Mouse (Mus musculus) ES-Bruce4 (cell line): Measurements from ENCODE around the gene Rhof. TPM values are rescaled to one million over a fixed set of nuclear protein-coding genes. Genes with fewer than 3 reads are reported as not detected.

ENCODE experiments used
- H3K27ac ChIP-seq: 2 replicates; pipeline ENCODE4 v1.5.1; 2012; ENCODE audit warnings: low read length, inconsistent platforms; ENCODE audit not compliant: insufficient read depth
- H3K27me3 ChIP-seq: 2 replicates; pipeline ENCODE4 v1.6.1; 2012; ENCODE audit warnings: mild to moderate bottlenecking, low read length, inconsistent platforms; ENCODE audit not compliant: control insufficient read depth, poor library complexity, insufficient read depth, severe bottlenecking
- H3K36me3 ChIP-seq: 2 replicates; pipeline ENCODE4 v1.6.1; 2012; ENCODE audit warnings: inconsistent platforms, mild to moderate bottlenecking, low read length, moderate library complexity; ENCODE audit not compliant: control insufficient read depth, poor library complexity, insufficient read depth, severe bottlenecking
- H3K4me1 ChIP-seq: one replicate; pipeline ENCODE4 v1.8.1; 2011; ENCODE audit warnings: low read length; ENCODE audit not compliant: control insufficient read depth, insufficient read depth
- H3K4me3 ChIP-seq: 2 replicates; pipeline ENCODE4 v1.5.1; 2011; ENCODE audit warnings: low read depth, mild to moderate bottlenecking, low read length
- H3K9ac ChIP-seq: 2 replicates; pipeline ENCODE4 v1.6.1; 2012; ENCODE audit warnings: low read depth, mild to moderate bottlenecking, inconsistent platforms; ENCODE audit not compliant: poor library complexity, severe bottlenecking
- H3K9me3 ChIP-seq: replicated peaks from 2 replicates; pipeline ENCODE4 v1.6.1; 2012; ENCODE audit warnings: mild to moderate bottlenecking, low read length, inconsistent platforms; ENCODE audit not compliant: control insufficient read depth, poor library complexity, insufficient read depth, severe bottlenecking
- CTCF ChIP-seq: IDR thresholded peaks from one replicate; pipeline ENCODE4 v1.8.1; 2011; ENCODE audit warnings: low read depth, low read length
- EP300 ChIP-seq: IDR thresholded peaks from 2 replicates; pipeline ENCODE4 v1.6.1; 2011; ENCODE audit warnings: low read depth, low read length; ENCODE audit not compliant: insufficient read depth
- POLR2A ChIP-seq: IDR thresholded peaks from one replicate; pipeline ENCODE4 v1.8.1; 2011; ENCODE audit warnings: low read length; ENCODE audit not compliant: insufficient read depth
- polyA plus RNA-seq: library from polyadenylated mRNA; stranded (reverse); fragments of >200 nt; gene quantifications from 2 replicates; pipeline ENCODE4 v1.2.4, GENCODE M21; 2011; ENCODE audit warnings: low read depth; ENCODE audit not compliant: missing spikeins, insufficient read depth, insufficient read length

Gene Rhof
- polyA plus RNA-seq, 1 experiment: 1.6 TPM

GRCm38 (mm10) chr5:123141555-123142160, 9.2 kb upstream of the Rhof start:
- peak overlapping the region; percentile 98 for H3K9ac ChIP-seq
- peak overlapping the region; percentile 73 for H3K27ac ChIP-seq
- TF ChIP-seq CTCF (no peak), POLR2A (peak; percentile 7)
- H3K4me3 ChIP-seq: peak overlapping the region; percentile 92
- H3K9me3 ChIP-seq: no peaks in the 10 kb centered on the region
- H3K4me1 ChIP-seq: peaks cover 6% of the 10 kb centered on the region
- no peaks in the 10 kb centered on the region for H3K27me3 ChIP-seq
- H3K36me3 ChIP-seq: no peaks in the 10 kb centered on the region

GRCm38 (mm10) chr5:123140694-123141554, 8.4 kb upstream of the Rhof start:
- Histone ChIP-seq H3K9me3 (no peaks in the 10 kb centered on the region), H3K4me3 (peak overlapping the region; percentile 92), H3K36me3 (no peaks in the 10 kb centered on the region), H3K9ac (peak overlapping the region; percentile 98), H3K27me3 (no peaks in the 10 kb centered on the region), H3K4me1 (peaks cover 2% of the 10 kb centered on the region), H3K27ac (peak overlapping the region; percentile 73)
- no peak for TF ChIP-seq CTCF
- TF ChIP-seq POLR2A: peak; percentile 67
- no peak for TF ChIP-seq EP300

- H3K27ac ChIP-seq: peak overlapping the region; percentile 87
- TF ChIP-seq POLR2A: no peak
- no peak for TF ChIP-seq EP300
- TF ChIP-seq CTCF: no peak
- peak overlapping the region; percentile 95 for H3K9ac ChIP-seq
- H3K27me3 ChIP-seq: no peaks in the 10 kb centered on the region
- peaks cover 1% of the 10 kb centered on the region for H3K4me1 ChIP-seq
- no peaks in the 10 kb centered on the region for H3K9me3 ChIP-seq
- no peaks in the 10 kb centered on the region for H3K36me3 ChIP-seq
- H3K4me3 ChIP-seq: peak overlapping the region; percentile 56
Measured at GRCm38 (mm10) chr5:123139722-123140627, 7.5 kb upstream of the Rhof start.

GRCm38 (mm10) chr5:123138953-123139721, 6.6 kb upstream of the Rhof start:
- peak overlapping the region; percentile 95 for H3K9ac ChIP-seq
- no peaks in the 10 kb centered on the region for H3K36me3 ChIP-seq
- peak overlapping the region; percentile 87 for H3K27ac ChIP-seq
- H3K4me1 ChIP-seq: peaks cover 1% of the 10 kb centered on the region
- H3K27me3 ChIP-seq: no peaks in the 10 kb centered on the region
- peak overlapping the region; percentile 56 for H3K4me3 ChIP-seq
- H3K9me3 ChIP-seq: no peaks in the 10 kb centered on the region
- TF ChIP-seq POLR2A: no peak
- no peak for TF ChIP-seq EP300
- TF ChIP-seq CTCF: no peak

GRCm38 (mm10) chr5:123138230-123138911, 5.9 kb upstream of the Rhof start:
- peak overlapping the region; percentile 99 for H3K27ac ChIP-seq
- H3K9ac ChIP-seq: peak overlapping the region; percentile 95
- no peaks in the 10 kb centered on the region for H3K36me3 ChIP-seq
- peak overlapping the region; percentile 56 for H3K4me3 ChIP-seq
- no peaks in the 10 kb centered on the region for H3K27me3 ChIP-seq
- H3K4me1 ChIP-seq: peaks cover 1% of the 10 kb centered on the region
- TF ChIP-seq CTCF (no peak), POLR2A (peak; percentile 76), EP300 (peak; percentile 98)
- H3K9me3 ChIP-seq: no peaks in the 10 kb centered on the region
